Mouse (Mus musculus): Measurements from ENCODE around the gene Smim14. TPM values are rescaled to one million over a fixed set of nuclear protein-coding genes. Genes with fewer than 3 reads are reported as not detected.

Smim14 gene
- polyA plus RNA-seq (2015; fragmentation: Nextera tagmentation; extraction: Ambion mirVana) = 161 and 177 TPM in 2 replicates

- Histone ChIP-seq H3K36me3 (no peaks in the 10 kb centered on the region), H3K27ac (peak within 1 kb of the TSS; percentile 98), H3K9me3 (no peaks in the 10 kb centered on the region), H3K4me1 (peaks cover 5% of the 10 kb centered on the region; the same call in 1 of the 2 replicates), H3K4me3 (replicated peaks) (peak within 1 kb of the TSS; percentile 74), H3K27me3 (replicated peaks) (no peaks in the 10 kb centered on the region), H3K9ac (peak within 1 kb of the TSS; percentile 81), H3K4me2 (peak within 1 kb of the TSS; percentile 60)
- under 1% methylated on average over 65 of the region's 66 CpGs for WGBS
- peak; percentile 96 for ATAC-seq (ENCODE audit: insufficient read depth, low FRiP score, low read depth)
Measured at GRCm38 (mm10) chr5:65536751-65537419, at the start of gene Smim14, which contains the start of gene Ube2k. TSS of gene Smim14 (minus strand) at chr5:65537184. TSS of gene Ube2k (plus strand) at chr5:65537233.

- Histone ChIP-seq H3K9me3 (no peaks in the 10 kb centered on the region), H3K36me3 (peaks cover 13% of the 10 kb centered on the region; the same call in 1 of the 2 replicates), H3K27ac (no peak overlapping the region), H3K9ac (no peak overlapping the region), H3K4me1 (no peaks in the 10 kb centered on the region), H3K27me3 (replicated peaks) (no peaks in the 10 kb centered on the region), H3K4me3 (replicated peaks) (no peak overlapping the region), H3K4me2 (no peak overlapping the region)
- ATAC-seq (ENCODE audit: insufficient read depth, low FRiP score, low read depth) = no peak
- 86% methylated on average over 5 of the region's 5 CpGs for WGBS
Measured at GRCm38 (mm10) chr5:65586291-65586690, 49.3 kb upstream of the Smim14 start.

- no peak overlapping the region for H3K9ac ChIP-seq
- no peaks in the 10 kb centered on the region for H3K4me1 ChIP-seq
- H3K27ac ChIP-seq = no peak overlapping the region
- no peaks in the 10 kb centered on the region for H3K9me3 ChIP-seq
- peaks cover 12% of the 10 kb centered on the region; the same call in 1 of the 2 replicates for H3K36me3 ChIP-seq
- no peak overlapping the region for H3K4me3 ChIP-seq (replicated peaks)
- H3K4me2 ChIP-seq = no peak overlapping the region
- no peaks in the 10 kb centered on the region for H3K27me3 ChIP-seq (replicated peaks)
- WGBS = 79% methylated on average over 3 of the region's 3 CpGs
- ATAC-seq (ENCODE audit: insufficient read depth, low FRiP score, low read depth) = no peak
Measured at GRCm38 (mm10) chr5:65578545-65578944, 41.6 kb upstream of the Smim14 start.

GRCm38 (mm10) chr5:65575896-65576295 is 38.9 kb upstream of the Smim14 start:
- 0 out of 2 replicates have a peak, but pooled peaks cover 2% of the 10 kb centered on the region for H3K36me3 ChIP-seq
- H3K4me3 ChIP-seq (replicated peaks) = no peak overlapping the region
- no peak overlapping the region for H3K9ac ChIP-seq
- no peaks in the 10 kb centered on the region for H3K4me1 ChIP-seq
- no peak overlapping the region for H3K27ac ChIP-seq
- H3K9me3 ChIP-seq = no peaks in the 10 kb centered on the region
- H3K4me2 ChIP-seq = no peak overlapping the region
- H3K27me3 ChIP-seq (replicated peaks) = no peaks in the 10 kb centered on the region
- WGBS = 86% methylated on average over 2 of the region's 2 CpGs
- no peak for ATAC-seq (ENCODE audit: insufficient read depth, low FRiP score, low read depth)

- Histone ChIP-seq H3K27me3 (replicated peaks) (no peaks in the 10 kb centered on the region), H3K27ac (no peak overlapping the region), H3K4me3 (replicated peaks) (no peak overlapping the region), H3K9me3 (no peaks in the 10 kb centered on the region), H3K36me3 (0 out of 2 replicates have a peak, but pooled peaks cover 2% of the 10 kb centered on the region), H3K9ac (no peak overlapping the region), H3K4me1 (no peaks in the 10 kb centered on the region), H3K4me2 (no peak overlapping the region)
- WGBS = 70% methylated on average over 2 of the region's 2 CpGs
- no peak for ATAC-seq (ENCODE audit: insufficient read depth, low FRiP score, low read depth)
Measured at GRCm38 (mm10) chr5:65574876-65575275, 37.9 kb upstream of the Smim14 start.

GRCm38 (mm10) chr5:65565486-65565885 is 28.5 kb upstream of the Smim14 start:
- H3K27ac ChIP-seq = no peak overlapping the region
- no peak overlapping the region for H3K4me3 ChIP-seq (replicated peaks)
- H3K4me1 ChIP-seq = no peaks in the 10 kb centered on the region
- no peak overlapping the region for H3K4me2 ChIP-seq
- ATAC-seq (ENCODE audit: insufficient read depth, low FRiP score, low read depth) = no peak
- no peaks in the 10 kb centered on the region for H3K9me3 ChIP-seq
- 0 out of 2 replicates have a peak, but pooled peaks cover 2% of the 10 kb centered on the region for H3K36me3 ChIP-seq
- H3K27me3 ChIP-seq (replicated peaks) = no peaks in the 10 kb centered on the region
- 80% methylated on average over 2 of the region's 2 CpGs for WGBS
- no peak overlapping the region for H3K9ac ChIP-seq

GRCm38 (mm10) chr5:65561125-65561893 is 24.3 kb upstream of the Smim14 start:
- no peaks in the 10 kb centered on the region for H3K9me3 ChIP-seq
- WGBS = 45% methylated on average over 20 of the region's 20 CpGs
- ATAC-seq (ENCODE audit: insufficient read depth, low FRiP score, low read depth) = no peak

GRCm38 (mm10) chr5:65557109-65557508 is 20.1 kb upstream of the Smim14 start:
- no peak overlapping the region for H3K4me3 ChIP-seq (replicated peaks)
- H3K4me2 ChIP-seq = no peak overlapping the region
- no peak for ATAC-seq (ENCODE audit: insufficient read depth, low FRiP score, low read depth)
- H3K27me3 ChIP-seq (replicated peaks) = no peaks in the 10 kb centered on the region
- H3K9ac ChIP-seq = no peak overlapping the region
- H3K9me3 ChIP-seq = no peaks in the 10 kb centered on the region
- H3K27ac ChIP-seq = no peak overlapping the region
- 0 out of 2 replicates have a peak, but pooled peaks cover 4% of the 10 kb centered on the region for H3K36me3 ChIP-seq
- H3K4me1 ChIP-seq = no peaks in the 10 kb centered on the region

More at GRCm38 (mm10) chr5:65561125-65561893, 24.3 kb upstream of the Smim14 start:
- Histone ChIP-seq H3K36me3 (0 out of 2 replicates have a peak, but pooled peaks cover 2% of the 10 kb centered on the region), H3K9ac (no peak overlapping the region), H3K4me2 (no peak overlapping the region), H3K27ac (no peak overlapping the region), H3K4me1 (no peaks in the 10 kb centered on the region), H3K27me3 (replicated peaks) (no peaks in the 10 kb centered on the region), H3K4me3 (replicated peaks) (no peak overlapping the region)

- ATAC-seq (ENCODE audit: insufficient read depth, low FRiP score, low read depth) = no peak
- Histone ChIP-seq H3K9me3 (no peaks in the 10 kb centered on the region), H3K4me3 (replicated peaks) (no peak overlapping the region), H3K27ac (no peak overlapping the region), H3K4me2 (no peak overlapping the region), H3K4me1 (no peaks in the 10 kb centered on the region), H3K27me3 (replicated peaks) (no peaks in the 10 kb centered on the region), H3K9ac (no peak overlapping the region), H3K36me3 (0 out of 2 replicates have a peak, but pooled peaks cover 2% of the 10 kb centered on the region)
- WGBS = 68% methylated on average over 1 of the region's 1 CpGs
Measured at GRCm38 (mm10) chr5:65549677-65550076, 12.7 kb upstream of the Smim14 start.

- 77% methylated on average over 2 of the region's 2 CpGs for WGBS
- no peak overlapping the region for H3K27ac ChIP-seq
- no peak overlapping the region for H3K4me2 ChIP-seq
- ATAC-seq (ENCODE audit: insufficient read depth, low FRiP score, low read depth) = no peak
- H3K27me3 ChIP-seq (replicated peaks) = no peaks in the 10 kb centered on the region
- H3K4me1 ChIP-seq = no peaks in the 10 kb centered on the region
- H3K9me3 ChIP-seq = no peaks in the 10 kb centered on the region
- H3K36me3 ChIP-seq = no peaks in the 10 kb centered on the region
- H3K9ac ChIP-seq = no peak overlapping the region
- H3K4me3 ChIP-seq (replicated peaks) = no peak overlapping the region
Measured at GRCm38 (mm10) chr5:65544616-65545015, 7.6 kb upstream of the Smim14 start.

GRCm38 (mm10) chr5:65543491-65543890 is 6.5 kb upstream of the Smim14 start:
- no peaks in the 10 kb centered on the region for H3K36me3 ChIP-seq
- H3K4me3 ChIP-seq (replicated peaks) = no peak overlapping the region
- H3K4me1 ChIP-seq = peaks cover 5% of the 10 kb centered on the region; the same call in 1 of the 2 replicates
- H3K9ac ChIP-seq = no peak overlapping the region
- no peak for ATAC-seq (ENCODE audit: insufficient read depth, low FRiP score, low read depth)
- no peaks in the 10 kb centered on the region for H3K9me3 ChIP-seq
- H3K27me3 ChIP-seq (replicated peaks) = no peaks in the 10 kb centered on the region
- 86% methylated on average over 1 of the region's 1 CpGs for WGBS
- no peak overlapping the region for H3K4me2 ChIP-seq
- H3K27ac ChIP-seq = no peak overlapping the region

- Histone ChIP-seq H3K9ac (no peak overlapping the region), H3K4me3 (replicated peaks) (no peak overlapping the region), H3K36me3 (no peaks in the 10 kb centered on the region), H3K27ac (no peak overlapping the region), H3K4me2 (no peak overlapping the region), H3K9me3 (no peaks in the 10 kb centered on the region), H3K4me1 (peaks cover 5% of the 10 kb centered on the region; the same call in 1 of the 2 replicates), H3K27me3 (replicated peaks) (no peaks in the 10 kb centered on the region)
- no peak for ATAC-seq (ENCODE audit: insufficient read depth, low FRiP score, low read depth)
- 77% methylated on average over 3 of the region's 3 CpGs for WGBS
Measured at GRCm38 (mm10) chr5:65541889-65542288, 4.9 kb upstream of the Smim14 start.

All from stomach, embryonic 15.5 days (tissue).